Mouse (Mus musculus): ENCODE results near the gene Colca2. TPM values are rescaled to one million over a fixed set of nuclear protein-coding genes. Genes with fewer than 3 reads are reported as not detected.

Colca2 gene
- not detected in 2 replicates for total RNA-seq (2017)

DNA sequence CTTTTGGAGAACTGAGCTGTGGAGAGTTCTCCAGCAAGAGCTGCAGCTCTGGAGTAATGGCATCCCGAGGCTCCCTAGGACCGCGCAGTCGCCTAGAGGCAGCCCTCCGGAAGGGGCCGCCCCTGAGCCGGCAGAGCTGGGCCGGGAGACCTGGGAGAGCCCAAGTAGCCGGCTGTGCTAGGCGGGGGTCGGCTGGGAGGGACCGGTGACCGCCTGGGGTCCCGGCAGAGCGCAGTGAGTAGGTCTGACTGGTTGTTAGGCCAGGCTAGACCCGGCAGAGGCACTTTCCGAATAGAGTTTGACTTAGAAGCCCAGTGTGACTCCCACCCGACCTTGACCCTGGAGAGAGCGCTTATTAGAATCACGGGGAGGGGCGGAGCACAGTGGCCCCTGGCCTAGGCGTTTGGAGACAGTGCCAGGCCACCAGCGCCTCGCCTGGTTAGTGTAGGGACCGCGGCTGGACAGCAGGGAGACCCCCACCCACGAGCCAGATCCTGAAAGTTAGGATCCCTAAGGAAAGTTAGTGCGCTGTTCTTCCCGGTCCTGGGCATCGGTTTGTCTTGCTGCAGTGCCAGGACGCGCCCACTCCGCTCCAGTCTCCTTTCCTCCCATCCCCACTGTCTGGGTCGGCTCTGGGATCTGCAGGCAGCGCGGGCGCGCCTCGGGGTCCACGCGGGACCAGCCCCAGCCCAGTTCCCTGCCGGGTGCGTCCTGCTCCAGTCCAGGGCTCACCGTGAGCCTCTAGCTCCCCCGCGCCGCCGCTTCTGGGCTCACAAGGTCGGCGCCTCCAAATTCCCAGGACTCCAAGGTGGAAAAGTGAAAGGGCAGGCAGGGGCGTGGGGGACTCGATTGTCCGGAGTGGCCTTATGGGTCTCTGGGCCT lies at the start of gene Colca2:
Colca2 (minus strand) TSS at position 70 of the 882 bp plus-strand sequence.
- ATAC-seq (ENCODE audit: extremely low read depth, insufficient number of reproducible peaks, low FRiP score, poor library complexity, severe bottlenecking): no peak

DNA sequence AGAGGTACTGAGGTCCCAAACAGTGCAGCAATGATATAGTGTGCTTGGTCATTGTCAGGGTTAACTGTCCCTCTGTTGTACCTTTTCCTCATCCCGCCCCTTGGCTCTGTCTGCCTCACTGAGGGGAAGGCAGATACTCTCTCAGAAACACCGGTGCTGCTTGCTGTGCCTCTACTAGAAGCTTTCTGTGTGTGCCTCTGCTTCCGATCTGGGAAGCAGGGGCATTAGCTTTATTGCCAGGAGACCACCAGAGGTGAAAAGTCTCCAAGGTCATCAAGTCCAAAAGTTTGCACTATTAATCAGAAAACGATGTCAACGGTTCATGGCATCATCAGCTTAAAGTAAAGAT lies 49.2 kb upstream of the Colca2 start:
- no peak for ATAC-seq (ENCODE audit: extremely low read depth, insufficient number of reproducible peaks, low FRiP score, poor library complexity, severe bottlenecking)

DNA sequence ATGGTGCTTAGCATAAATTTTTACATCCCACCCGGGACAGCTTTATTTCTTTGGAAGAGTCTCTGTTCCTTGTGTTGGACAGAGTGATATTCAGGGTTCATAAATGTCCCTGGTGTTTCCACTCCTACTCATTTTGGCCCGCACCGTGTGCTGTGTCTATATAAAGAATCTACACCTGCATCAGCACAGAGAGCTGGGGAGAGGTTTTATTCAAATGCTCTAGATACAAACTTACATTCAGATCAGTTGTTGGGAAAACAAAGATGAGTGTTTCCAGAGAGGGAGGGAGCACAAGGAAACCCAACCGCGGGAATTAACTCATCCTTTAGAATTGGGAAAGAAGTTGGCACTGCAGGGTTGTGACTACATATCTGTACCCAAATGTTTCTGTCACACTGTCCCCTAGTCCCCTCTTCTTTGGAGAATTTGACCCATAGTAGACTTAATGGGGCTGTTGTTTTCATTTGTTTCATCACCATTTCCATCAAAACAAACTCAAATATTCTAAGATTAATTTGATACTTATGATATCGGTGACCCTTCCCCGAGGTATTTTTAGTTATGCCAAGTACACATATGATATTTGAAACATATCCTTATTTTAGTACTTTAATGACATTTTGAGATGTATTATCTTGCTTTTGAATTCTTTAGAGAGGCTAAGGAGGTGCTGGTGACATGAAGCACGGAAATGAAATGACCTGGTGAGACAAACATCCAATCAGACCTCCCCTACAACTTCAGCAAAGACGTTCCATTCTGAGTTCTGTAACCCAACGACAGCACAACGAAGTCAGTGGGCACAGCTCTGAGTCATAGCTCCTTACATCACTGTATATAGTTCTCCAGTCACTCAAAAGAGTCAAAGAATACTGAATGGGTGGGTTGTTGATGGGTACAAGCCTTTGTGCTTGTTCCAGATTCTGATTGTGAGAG lies 48.5 kb upstream of the Colca2 start:
- ATAC-seq (ENCODE audit: extremely low read depth, insufficient number of reproducible peaks, low FRiP score, poor library complexity, severe bottlenecking): no peak

DNA sequence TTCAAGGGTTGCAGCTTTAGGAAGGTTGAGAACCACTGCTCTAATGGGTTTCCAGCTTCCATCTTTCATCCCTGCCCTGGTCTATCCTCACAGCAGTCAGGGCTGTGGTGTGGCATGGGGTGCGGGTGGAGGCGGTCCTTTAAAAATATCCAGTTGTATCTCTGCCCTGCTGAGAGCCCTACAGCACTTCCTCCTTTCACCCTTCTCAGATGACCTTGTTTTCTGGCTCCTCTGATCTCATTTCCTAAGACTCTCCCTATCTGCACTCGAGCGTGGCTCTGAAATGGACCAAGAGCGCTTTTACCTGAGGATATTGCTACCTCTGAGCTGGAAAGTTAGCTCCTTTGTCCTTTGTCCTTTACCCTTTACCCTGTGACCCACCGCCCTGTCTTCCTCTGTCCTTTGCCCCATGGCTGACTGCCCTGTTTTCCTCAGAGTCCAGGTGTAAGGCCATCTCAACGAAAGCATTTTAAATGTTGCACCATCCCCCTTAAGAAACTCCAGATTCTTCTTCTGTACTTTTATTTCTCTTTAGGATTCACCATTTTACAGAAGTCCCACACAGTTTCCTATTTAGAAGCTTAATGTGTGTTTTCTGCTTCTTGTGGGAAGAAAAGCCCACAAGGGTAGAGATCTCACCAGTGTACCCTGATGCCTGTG lies 46.2 kb upstream of the Colca2 start:
- no peak for ATAC-seq (ENCODE audit: extremely low read depth, insufficient number of reproducible peaks, low FRiP score, poor library complexity, severe bottlenecking)

DNA sequence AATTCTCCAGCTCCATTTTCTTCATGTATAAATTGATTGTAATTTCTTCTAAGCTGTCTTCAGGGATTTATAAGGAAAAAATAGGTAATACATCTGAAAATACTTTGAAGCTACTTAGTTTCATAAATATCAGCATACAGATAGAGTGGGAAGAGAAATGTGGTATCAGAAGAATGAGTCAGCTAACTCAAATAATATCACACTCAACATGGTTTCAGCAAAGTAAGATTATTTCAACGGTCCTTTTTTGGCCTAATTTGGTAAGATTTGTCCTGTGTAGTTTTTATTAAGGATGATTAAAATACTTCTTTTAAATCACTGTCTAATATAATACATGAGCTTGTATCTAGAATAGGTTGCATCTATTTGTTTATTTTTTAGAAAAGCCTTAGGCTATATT lies 41.7 kb upstream of the Colca2 start:
- no peak for ATAC-seq (ENCODE audit: extremely low read depth, insufficient number of reproducible peaks, low FRiP score, poor library complexity, severe bottlenecking)

DNA sequence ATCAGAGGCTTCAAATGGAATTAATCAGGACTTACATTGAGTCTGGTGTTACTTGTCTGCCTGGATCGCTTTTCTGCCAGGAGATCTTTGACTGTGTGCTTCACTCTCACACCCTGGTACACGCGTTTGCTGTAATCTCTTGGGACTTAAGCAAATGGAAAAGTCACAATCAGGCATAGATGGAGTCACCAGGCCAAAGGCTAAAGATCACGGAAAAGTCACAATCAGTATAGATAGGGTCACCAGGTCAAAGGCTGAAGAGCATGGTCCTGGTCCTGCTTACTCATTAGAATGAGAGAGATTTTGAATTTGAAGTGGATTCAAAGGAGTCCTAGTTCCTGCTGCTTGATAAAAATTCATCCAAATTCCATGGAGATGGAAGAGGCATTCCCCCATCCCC lies 39.9 kb upstream of the Colca2 start:
- no peak for ATAC-seq (ENCODE audit: extremely low read depth, insufficient number of reproducible peaks, low FRiP score, poor library complexity, severe bottlenecking)

DNA sequence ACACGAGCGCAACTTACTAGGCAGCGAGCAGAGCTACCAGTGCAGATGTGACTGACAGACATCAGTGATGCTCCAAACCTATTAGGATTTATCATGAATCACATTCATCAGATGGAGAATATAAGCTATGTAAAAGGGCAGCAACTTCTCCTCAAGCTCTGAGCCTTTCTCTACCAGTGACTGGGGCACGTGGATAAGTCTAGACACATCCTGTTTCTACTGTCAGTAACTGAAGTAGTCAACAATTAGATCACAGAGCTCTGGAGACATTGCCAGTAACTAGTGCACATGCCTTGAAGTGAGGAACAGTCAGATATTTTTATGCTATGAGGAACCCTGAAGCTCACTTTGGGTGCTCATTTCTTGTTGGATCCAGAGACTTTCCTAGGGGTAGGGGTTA lies 39.0 kb upstream of the Colca2 start:
- ATAC-seq (ENCODE audit: extremely low read depth, insufficient number of reproducible peaks, low FRiP score, poor library complexity, severe bottlenecking): no peak

DNA sequence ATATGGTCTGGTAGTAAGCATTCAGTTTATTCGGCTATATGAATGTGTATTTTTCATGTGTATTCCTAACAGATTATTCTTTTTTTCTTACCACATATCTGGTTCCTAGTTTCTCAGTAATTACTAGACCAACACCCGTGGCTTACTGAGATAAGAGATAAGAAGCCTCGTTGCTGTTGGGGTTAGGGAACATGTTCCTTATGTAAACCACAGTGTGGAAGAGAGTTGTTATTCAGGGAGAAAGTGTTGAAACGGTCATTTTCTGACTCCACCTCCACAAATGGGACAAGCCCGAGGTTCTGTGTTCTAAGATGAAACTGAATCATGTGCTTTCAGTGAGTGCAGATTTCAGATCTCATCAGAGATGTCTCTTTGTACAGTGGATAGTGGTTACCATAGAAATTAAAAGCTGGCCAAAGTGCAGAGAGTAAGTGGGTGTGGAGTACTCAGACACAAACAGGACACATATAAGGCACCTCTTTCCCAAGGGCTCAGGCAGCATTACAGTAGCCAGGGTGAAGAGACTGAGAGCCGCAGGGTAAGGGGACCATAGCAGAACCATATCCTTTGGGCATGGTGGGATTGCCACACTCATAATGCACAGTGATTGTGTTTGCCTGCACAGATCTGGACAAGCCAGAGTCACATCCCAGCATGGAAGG lies 37.2 kb upstream of the Colca2 start:
- ATAC-seq (ENCODE audit: extremely low read depth, insufficient number of reproducible peaks, low FRiP score, poor library complexity, severe bottlenecking): no peak

DNA sequence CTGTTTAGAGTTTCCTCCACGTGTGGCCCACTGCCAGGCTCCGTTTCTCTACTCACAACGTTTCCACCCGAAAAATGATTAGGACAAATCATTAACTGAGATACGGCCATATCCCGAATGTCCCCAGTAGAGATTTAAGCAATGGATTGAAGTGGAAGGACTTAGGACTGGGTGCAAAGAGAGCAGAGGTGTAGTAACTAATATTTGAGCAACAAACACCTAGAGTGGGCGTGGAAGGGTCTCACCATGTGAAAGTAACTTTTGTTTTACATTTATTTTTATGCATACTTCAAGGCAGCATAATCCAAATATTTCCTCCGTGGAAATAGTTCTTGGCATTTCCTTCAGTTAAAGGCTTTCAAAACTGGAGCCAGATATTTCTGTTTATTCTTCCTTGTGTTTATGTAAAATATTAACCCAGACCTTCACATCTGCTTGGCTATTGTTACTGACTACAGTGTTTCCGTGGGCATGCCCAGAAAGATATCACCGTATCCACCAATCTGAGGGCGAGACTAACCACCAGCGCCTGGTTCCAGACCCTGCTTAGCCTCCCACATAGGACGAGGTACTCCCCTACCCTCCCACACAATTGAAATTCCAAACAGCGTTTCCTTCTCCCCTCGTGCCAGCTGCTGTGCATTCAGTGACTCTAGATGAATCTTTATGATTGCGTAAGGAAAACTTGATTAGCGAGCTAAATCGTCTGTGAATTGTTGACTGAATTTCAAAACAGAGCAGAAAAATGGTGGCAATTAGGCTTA lies 34.4 kb upstream of the Colca2 start:
- no peak for ATAC-seq (ENCODE audit: extremely low read depth, insufficient number of reproducible peaks, low FRiP score, poor library complexity, severe bottlenecking)

DNA sequence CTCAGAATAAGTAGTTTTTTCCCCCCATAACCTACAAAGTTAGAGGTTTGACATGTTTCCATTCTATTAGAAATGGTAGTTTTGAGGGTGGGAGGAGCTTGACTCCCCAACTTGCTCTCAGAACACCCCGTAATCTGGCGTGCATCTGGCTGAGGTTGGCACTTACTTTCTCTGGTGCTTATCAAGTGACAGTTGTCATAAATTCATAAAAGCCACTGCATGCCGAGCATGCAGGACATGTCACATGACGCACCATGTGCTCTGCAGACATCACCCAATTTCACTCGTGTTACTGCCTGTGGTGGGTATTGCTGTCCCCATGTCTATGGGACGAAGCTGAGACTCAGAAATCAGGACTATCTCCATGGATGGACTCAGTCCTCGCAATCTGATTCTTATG lies 32.1 kb upstream of the Colca2 start:
- ATAC-seq (ENCODE audit: extremely low read depth, insufficient number of reproducible peaks, low FRiP score, poor library complexity, severe bottlenecking): no peak

DNA sequence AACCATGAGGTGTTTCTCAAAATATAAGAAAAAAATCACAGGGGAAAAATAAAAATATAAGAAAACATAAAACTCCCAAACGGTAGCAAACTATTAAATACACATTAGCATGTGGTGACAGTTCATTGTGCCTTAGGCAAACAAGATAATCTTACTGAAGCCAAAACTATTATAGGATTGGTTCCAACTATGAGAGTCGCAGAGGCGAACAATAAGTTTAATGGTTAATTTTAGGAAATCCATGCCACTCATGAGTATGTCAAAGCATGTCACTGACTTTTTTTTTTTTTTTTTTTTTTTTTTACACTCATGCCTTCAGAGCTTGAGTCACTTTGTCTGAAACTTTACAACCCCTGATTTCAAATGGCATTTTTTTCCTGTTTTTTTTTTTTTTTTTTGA lies 28.0 kb upstream of the Colca2 start:
- no peak for ATAC-seq (ENCODE audit: extremely low read depth, insufficient number of reproducible peaks, low FRiP score, poor library complexity, severe bottlenecking)

DNA sequence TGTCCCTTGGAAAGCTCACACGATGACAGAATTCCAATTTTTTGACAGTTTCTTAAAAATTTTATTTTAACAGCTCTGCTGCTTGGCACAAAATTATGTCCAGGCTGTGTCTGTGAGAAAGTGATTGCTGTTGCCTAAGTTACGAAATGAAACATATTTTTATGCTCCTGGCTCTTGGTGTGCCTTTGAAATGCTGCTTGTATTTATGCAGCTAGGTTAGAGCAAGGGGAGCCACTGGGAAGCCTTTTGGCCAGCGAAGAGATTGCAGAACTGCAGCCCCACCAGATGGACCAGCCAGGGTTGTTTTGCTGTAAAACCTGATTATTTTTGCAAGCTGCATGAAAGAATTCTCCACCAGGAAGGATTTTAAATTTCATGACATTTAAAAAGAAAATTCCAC lies 26.8 kb upstream of the Colca2 start:
- no peak for ATAC-seq (ENCODE audit: extremely low read depth, insufficient number of reproducible peaks, low FRiP score, poor library complexity, severe bottlenecking)

DNA sequence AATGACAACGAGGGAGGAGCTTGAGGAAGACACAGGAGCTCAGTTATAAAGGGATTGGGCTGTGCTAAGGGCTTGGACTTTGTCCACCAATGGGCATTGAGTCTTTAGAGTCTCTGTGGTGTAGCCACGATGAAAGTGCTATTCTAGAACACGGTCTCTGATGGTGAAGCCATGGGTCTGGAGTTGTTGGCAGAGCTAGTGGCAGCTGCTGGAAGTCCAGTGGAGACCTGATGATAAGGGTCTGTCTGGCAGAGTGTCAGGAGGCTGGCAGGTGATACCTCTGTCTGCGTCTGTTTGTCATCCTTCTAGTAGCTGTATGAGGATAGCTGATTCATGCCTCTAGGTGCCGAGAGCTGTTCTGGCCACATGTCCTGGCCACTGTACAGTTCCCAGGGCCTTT lies 25.6 kb upstream of the Colca2 start:
- no peak for ATAC-seq (ENCODE audit: extremely low read depth, insufficient number of reproducible peaks, low FRiP score, poor library complexity, severe bottlenecking)

DNA sequence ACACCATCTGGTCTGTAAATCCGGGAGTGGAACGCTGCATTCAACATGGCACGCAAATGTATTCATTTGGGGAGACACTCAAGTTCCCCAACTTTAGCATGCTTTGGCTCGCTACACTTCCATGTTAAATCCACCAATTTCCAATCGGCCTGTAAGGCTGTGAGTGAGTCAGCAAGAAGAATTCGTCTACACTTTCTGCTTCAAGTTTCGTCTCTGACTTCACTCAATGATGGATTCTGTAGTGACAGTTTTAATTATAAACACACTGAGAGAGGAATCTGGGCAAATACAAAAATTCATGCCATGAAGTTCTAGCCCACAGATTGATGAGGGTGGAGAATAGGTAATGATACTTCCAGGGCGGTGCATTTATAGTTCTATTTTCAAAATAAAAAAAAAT lies 15.2 kb upstream of the Colca2 start:
- no peak for ATAC-seq (ENCODE audit: extremely low read depth, insufficient number of reproducible peaks, low FRiP score, poor library complexity, severe bottlenecking)

DNA sequence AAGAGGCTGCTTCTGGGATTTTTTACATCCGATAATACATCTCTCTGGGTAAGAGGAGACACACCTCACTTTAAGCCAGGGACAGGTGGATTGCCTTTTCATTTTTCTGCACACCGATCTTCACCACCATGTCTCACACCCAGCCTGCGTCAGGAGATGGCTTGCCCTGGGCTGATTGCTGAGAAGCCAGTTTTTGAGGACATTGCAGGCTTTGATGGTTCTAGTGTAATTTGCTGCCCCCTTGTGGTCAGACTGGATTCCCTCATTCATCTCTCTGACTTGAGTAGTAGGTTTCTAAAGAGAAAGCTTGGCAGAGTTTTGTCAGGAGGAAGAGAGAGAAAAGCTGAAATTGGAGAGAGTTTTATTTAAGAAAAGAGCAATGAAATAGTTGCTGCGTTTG lies 14.3 kb upstream of the Colca2 start:
- peak; percentile 75; the same call in 1 of the 2 replicates for ATAC-seq (ENCODE audit: extremely low read depth, insufficient number of reproducible peaks, low FRiP score, poor library complexity, severe bottlenecking)

DNA sequence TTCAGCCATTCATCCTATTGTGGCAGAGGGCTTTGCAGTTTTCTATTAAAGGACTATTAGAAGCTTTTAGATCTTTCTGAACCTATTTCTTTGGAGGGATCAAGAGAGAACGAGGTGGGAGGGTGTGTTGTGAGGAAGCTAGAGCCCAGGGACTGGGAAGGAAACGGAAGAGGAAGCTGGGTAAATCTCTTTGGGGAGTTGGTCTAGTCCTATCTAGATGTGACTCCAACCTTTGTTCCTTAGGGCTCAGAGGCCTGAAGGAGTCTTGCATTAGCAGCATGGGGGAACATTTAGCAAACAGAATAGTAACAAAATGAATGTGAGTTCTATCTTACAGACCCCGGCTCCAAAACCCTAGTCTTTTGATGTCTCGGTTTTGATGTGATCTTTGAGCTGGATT lies 12.6 kb upstream of the Colca2 start:
- no peak for ATAC-seq (ENCODE audit: extremely low read depth, insufficient number of reproducible peaks, low FRiP score, poor library complexity, severe bottlenecking)

DNA sequence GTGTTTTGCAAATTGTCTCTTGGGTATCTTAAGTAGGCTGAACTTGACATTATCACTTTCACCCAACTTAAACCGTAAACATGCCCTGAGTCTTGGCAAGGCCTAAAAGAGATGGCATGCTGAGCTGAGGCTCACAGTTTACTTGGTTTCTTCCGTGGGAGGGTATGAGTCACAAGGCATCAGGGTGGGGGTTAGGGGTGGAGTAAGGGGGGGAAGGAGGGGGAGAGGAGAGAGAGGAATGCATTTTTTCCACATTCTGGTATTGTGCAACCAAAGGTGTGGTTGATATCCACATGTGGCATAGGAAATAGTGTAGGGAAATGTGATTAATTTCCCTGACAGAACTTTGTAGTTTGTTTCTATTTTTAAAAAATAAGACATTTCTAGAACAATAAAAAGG lies 7.7 kb upstream of the Colca2 start:
- no peak for ATAC-seq (ENCODE audit: extremely low read depth, insufficient number of reproducible peaks, low FRiP score, poor library complexity, severe bottlenecking)

DNA sequence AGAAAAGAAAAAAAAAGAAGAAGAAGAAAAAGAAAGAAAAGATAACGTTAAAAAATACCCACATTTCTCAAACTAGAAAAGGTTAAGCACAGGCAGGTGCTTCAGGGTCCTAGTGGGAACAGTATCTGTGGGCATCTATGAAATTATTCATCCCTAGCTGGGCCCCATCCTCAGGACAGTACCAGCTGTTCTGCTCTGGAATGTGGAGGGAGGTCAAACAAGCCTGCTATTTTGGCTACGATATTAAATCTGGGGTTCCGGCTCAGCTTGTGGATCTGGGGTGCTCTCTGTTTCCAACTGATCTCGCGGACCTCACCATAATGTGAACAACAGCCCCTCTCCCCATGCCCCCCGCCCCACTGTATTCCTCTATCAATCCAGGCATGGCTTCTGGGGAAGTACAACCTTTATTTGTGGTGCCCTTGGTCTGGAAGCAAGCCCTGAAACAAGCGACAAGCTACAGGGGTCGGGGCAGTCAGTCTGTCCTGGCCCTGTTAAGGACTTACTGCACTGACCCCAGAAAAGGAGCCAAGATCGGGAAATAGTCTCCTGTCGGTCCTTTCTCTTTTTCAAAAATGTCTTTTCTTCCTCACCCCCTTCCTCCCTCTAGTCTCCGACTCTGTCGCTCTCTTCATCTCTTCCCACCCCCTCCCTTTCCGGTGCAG lies 403 bp downstream of the Colca2 start:
- no peak for ATAC-seq (ENCODE audit: extremely low read depth, insufficient number of reproducible peaks, low FRiP score, poor library complexity, severe bottlenecking)

All from neutrophil, adult 5-6 weeks (primary cell).